Mouse (Mus musculus) midbrain, postnatal 0 days (tissue): ENCODE data around the gene Agap3. TPM values are rescaled to one million over a fixed set of nuclear protein-coding genes. Genes with fewer than 3 reads are reported as not detected.

Source experiments
- ATAC-seq: fragments of 200-750 bp; cut with Nextera tagmentation; 2 replicates; pipeline ENCODE4 v1.8.0; 2017; ENCODE audit warnings: moderate number of reproducible peaks, mild to moderate bottlenecking, moderate TSS enrichment, moderate library complexity; ENCODE audit not compliant: low FRiP score
- DNase-seq: peaks from one replicate; pipeline ENCODE4 v3.0.0-alpha.2; 2015; ENCODE audit warnings: low spot score
- H3K27ac ChIP-seq: fragments of 300-500 bp; sonication (generic); 2 replicates; pipeline ENCODE4 v1.5.1; 2014; ENCODE audit warnings: low read depth, mild to moderate bottlenecking, low read length, mixed read lengths
- H3K27me3 ChIP-seq: fragments of 300-500 bp; sonication (generic); 2 replicates; pipeline ENCODE4 v1.6.1; 2014; ENCODE audit warnings: low read length, control low read depth, mixed read lengths; ENCODE audit not compliant: insufficient read depth
- H3K36me3 ChIP-seq: fragments of 300-500 bp; sonication (generic); 2 replicates; pipeline ENCODE4 v1.6.1; 2014; ENCODE audit warnings: low read length, control low read depth, mixed read lengths; ENCODE audit not compliant: insufficient read depth
- H3K4me1 ChIP-seq: fragments of 300-500 bp; sonication (generic); 2 replicates; pipeline ENCODE4 v1.6.1; 2014; ENCODE audit warnings: mild to moderate bottlenecking, control low read depth, antibody characterized with exemption, low read length, mixed read lengths; ENCODE audit not compliant: insufficient read depth
- H3K4me2 ChIP-seq: fragments of 300-500 bp; sonication (generic); 2 replicates; pipeline ENCODE4 v1.6.1; 2014; ENCODE audit warnings: low read depth, mild to moderate bottlenecking, low read length, mixed read lengths; ENCODE audit not compliant: poor library complexity, severe bottlenecking
- H3K4me3 ChIP-seq: fragments of 300-500 bp; sonication (generic); 2 replicates; pipeline ENCODE4 v1.5.1; 2014; ENCODE audit warnings: low read depth, mild to moderate bottlenecking, low read length, moderate library complexity
- H3K9ac ChIP-seq: fragments of 300-500 bp; sonication (generic); replicated peaks from 2 replicates; pipeline ENCODE4 v1.6.1; 2014; ENCODE audit warnings: mild to moderate bottlenecking, low read length, moderate library complexity, mixed read lengths; ENCODE audit not compliant: poor library complexity, severe bottlenecking
- H3K9me3 ChIP-seq: fragments of 300-500 bp; sonication (generic); 2 replicates; pipeline ENCODE4 v1.6.1; 2016; ENCODE audit warnings: low read length, control low read depth
- CTCF ChIP-seq: IDR thresholded peaks from 2 replicates; pipeline ENCODE4 v1.5.1; 2016; ENCODE audit warnings: antibody characterized with exemption, mild to moderate bottlenecking
- WGBS: fragments of 180-500 bp; shearing (Covaris S2); extraction: QIAGEN DNeasy Blood & Tissue Kit; methylation state at CpG from one replicate; pipeline ENCODE4 v1.1.7; 2014; 5-methylcytosine and 5-hydroxymethylcytosine counted together
- polyA plus RNA-seq: library from polyadenylated mRNA; unstranded; fragments of >200 nt; fragmentation: Nextera tagmentation; extraction: Ambion mirVana; gene quantifications from 2 replicates; pipeline ENCODE4 v1.2.1, GENCODE M21; 2015
- total RNA-seq: library from RNA; depleted of rRNA; stranded (reverse); fragments of >200 nt; gene quantifications from 2 replicates; pipeline ENCODE4 v1.2.3, GENCODE M21; 2014

The Agap3 gene
- total and polyA plus RNA-seq, 2 experiments from 2014 or later, result 120 to 282 TPM

DNA sequence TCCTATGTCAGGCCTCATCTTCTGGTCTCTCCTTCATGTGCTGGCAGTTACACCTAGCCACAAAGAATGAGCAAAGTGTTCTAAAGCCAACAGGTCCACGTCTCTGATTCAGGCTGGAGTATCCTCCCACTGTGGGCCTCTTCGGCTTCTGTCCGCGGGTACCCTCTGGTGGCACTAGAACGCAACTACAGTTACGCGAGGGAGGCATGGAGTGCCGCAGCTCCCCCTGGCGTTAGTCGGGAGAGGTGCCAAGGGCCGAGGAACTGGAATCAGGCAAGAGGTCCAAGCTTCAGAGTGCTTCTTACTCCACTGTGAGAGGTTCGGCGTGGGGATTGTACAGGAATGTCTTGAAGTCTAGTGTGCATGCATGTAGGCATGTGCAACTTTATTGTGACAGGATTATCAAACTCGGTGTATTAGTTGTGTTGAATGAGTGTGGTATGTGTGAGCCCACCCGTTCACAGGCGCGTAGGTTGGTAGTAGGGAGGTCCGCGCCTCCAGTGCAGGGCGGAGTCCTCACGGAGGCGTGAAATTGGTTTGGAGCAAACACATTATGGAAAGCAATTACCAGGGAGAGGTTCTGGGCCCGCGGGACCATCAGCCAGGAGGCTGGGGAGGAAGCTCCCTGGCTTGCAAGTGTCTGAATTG is 78.2 kb downstream of the Agap3 start:
- peak; percentile 100 for TF ChIP-seq CTCF
- Histone ChIP-seq H3K4me2 (no peak overlapping the region), H3K27ac (no peak overlapping the region), H3K27me3 (peaks cover 43% of the 10 kb centered on the region), H3K9ac (no peak overlapping the region), H3K4me3 (no peak overlapping the region), H3K4me1 (no peaks in the 10 kb centered on the region), H3K36me3 (no peaks in the 10 kb centered on the region), H3K9me3 (no peaks in the 10 kb centered on the region)
- DNase-seq, result peak; percentile 90
- peak; percentile 61 for ATAC-seq
- WGBS, result 21% methylated on average over 24 of the region's 24 CpGs

DNA sequence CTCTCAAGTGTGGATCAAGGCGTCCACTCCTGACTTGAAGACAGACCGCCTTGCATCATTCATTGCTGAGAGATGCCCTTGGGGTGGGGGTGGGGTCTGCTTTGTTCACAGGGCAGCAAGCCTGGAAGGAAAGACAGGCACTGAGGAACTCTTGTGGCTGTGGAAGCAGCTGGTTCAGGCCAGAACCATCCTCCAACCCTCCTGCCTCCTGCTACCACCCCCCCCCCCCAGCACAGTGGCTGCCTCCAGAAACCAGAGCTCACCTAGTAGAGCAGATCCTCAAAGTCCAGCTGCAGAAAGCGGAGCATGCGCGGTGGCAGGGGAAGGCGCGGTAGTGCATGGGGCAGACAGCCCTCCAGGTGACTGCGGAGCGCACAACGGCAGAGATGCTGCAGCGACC is 81.4 kb downstream of the Agap3 start:
- Histone ChIP-seq H3K4me1 (no peaks in the 10 kb centered on the region), H3K9me3 (no peaks in the 10 kb centered on the region), H3K27ac (no peak overlapping the region), H3K9ac (no peak overlapping the region), H3K36me3 (no peaks in the 10 kb centered on the region), H3K27me3 (peaks cover 13% of the 10 kb centered on the region), H3K4me3 (no peak overlapping the region), H3K4me2 (no peak overlapping the region)
- no peak for DNase-seq
- WGBS, result 49% methylated on average over 11 of the region's 11 CpGs
- TF ChIP-seq CTCF, result no peak
- ATAC-seq, result no peak

DNA sequence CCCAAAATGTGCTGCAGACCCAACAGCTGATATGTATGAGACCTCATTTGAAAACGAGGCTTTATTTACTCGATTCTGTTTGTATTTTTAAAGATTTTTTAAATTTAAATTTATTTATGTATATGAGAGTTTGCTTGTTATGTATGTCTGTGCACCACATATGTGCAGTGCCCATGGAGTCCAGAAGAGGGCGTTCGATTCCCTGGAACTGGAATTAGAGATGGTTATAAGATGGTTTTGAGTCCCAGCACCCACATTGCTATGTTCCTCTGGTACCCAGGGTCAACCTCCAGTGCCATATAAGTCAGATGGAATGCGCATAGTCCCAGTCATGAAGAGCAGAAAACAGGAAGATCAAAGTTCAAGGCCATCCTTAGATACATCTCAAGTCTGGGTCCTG is 82.3 kb downstream of the Agap3 start:
- DNase-seq, result no peak
- 45% methylated on average over 5 of the region's 5 CpGs for WGBS
- Histone ChIP-seq H3K36me3 (no peaks in the 10 kb centered on the region), H3K27me3 (peaks cover 5% of the 10 kb centered on the region; the same call in 1 of the 2 replicates), H3K4me1 (no peaks in the 10 kb centered on the region), H3K9me3 (no peaks in the 10 kb centered on the region), H3K9ac (no peak overlapping the region), H3K4me3 (no peak overlapping the region), H3K4me2 (no peak overlapping the region), H3K27ac (no peak overlapping the region)
- ATAC-seq, result no peak
- peak; percentile 39 for TF ChIP-seq CTCF

DNA sequence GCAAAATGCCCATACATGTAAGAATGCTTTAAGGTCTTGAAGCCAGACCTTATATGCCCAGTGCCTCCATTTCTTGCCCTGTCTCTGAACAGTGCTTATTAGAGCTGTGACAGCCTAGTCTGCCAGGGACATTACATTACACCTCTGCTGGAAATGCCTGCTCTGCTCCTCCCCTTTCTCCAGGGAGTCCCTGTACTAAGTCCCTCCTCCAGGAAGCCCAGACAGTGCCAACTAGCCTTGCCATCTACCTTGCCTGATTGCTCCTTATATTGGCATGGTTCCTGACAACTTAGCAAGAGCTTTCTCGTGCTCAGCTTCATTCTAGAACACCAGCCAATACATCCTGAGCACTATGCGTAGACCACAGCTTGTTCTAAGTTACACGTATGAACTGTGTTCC is 83.8 kb downstream of the Agap3 start:
- no peak for ATAC-seq

DNA sequence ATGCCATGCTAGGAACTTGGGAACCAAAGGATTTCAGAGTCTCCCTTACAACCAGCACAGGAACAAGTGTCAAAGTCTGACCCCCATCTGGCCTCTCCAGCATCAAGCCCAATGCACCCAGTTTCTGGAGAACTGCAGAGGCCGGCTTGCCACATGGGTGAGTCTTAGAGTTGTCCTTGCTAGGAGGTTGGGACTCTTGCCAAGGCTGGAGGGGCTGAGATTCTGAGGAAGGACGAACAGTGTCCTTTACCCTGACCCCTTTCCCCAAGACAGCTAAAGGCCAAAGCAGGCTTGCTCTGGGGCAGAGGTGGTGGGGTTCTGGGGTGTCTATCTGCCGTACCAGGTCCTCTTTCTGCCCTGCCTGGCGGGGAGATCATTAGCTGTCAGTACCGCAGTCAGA is 84.5 kb downstream of the Agap3 start:
- Histone ChIP-seq H3K27ac (no peak overlapping the region), H3K4me3 (no peak overlapping the region), H3K4me1 (no peaks in the 10 kb centered on the region), H3K9me3 (no peaks in the 10 kb centered on the region), H3K9ac (no peak overlapping the region), H3K4me2 (no peak overlapping the region), H3K27me3 (peaks cover under 1% of the 10 kb centered on the region; the same call in 1 of the 2 replicates), H3K36me3 (no peaks in the 10 kb centered on the region)
- no peak for TF ChIP-seq CTCF
- ATAC-seq (no peak), DNase-seq (no peak)
- WGBS, result 82% methylated on average over 5 of the region's 5 CpGs

More for the DNA sequence above, 83.8 kb downstream of the Agap3 start:
- Histone ChIP-seq H3K27ac (no peak overlapping the region), H3K4me2 (no peak overlapping the region), H3K4me1 (no peaks in the 10 kb centered on the region), H3K27me3 (peaks cover 4% of the 10 kb centered on the region; the same call in 1 of the 2 replicates), H3K4me3 (no peak overlapping the region), H3K36me3 (no peaks in the 10 kb centered on the region), H3K9ac (no peak overlapping the region), H3K9me3 (no peaks in the 10 kb centered on the region)
- DNase-seq, result no peak
- no peak for TF ChIP-seq CTCF
- 94% methylated on average over 3 of the region's 3 CpGs for WGBS

DNA sequence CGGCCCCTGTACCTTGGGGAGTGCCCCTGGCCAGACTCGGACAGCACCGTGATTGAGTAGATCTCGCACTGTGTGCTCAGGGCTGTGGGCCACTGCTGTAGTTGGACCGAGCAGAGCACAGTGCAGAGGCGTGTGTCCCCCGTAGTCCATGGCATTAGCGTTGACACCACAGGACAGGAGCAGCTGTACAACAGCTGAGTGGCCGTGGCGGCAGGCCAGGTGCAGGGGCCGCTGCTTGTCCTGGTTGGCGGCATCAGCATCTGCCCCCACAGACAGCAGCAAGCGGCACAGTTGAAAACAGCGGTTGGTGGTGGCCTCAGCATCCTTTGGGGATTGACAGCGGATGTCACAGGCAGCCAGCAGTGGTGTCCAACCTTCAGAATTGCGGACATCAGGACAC is 85.6 kb downstream of the Agap3 start:
- 63% methylated on average over 16 of the region's 16 CpGs for WGBS
- no peaks in the 10 kb centered on the region for H3K9me3 ChIP-seq
- H3K9ac ChIP-seq, result no peak overlapping the region
- no peak overlapping the region for H3K4me2 ChIP-seq
- DNase-seq (no peak), ATAC-seq (no peak; the same call in 1 of the 2 replicates)
- H3K4me3 ChIP-seq, result no peak overlapping the region
- no peak for TF ChIP-seq CTCF
- H3K27ac ChIP-seq, result no peak overlapping the region
- no peaks in the 10 kb centered on the region for H3K36me3 ChIP-seq
- H3K27me3 ChIP-seq, result no peaks in the 10 kb centered on the region; the same call in 1 of the 2 replicates
- H3K4me1 ChIP-seq, result no peaks in the 10 kb centered on the region
